Mouse (Mus musculus) limb, embryonic 14.5 days (tissue): Measurements from ENCODE around the gene Tmem229b. TPM values are rescaled to one million over a fixed set of nuclear protein-coding genes. Genes with fewer than 3 reads are reported as not detected.

ENCODE experiments used
- ATAC-seq: fragments of 200-750 bp; cut with Nextera tagmentation; 2 replicates; pipeline ENCODE4 v1.8.0; 2017; ENCODE audit warnings: low read depth, moderate number of reproducible peaks, moderate TSS enrichment; ENCODE audit not compliant: low FRiP score
- DNase-seq: peaks from one replicate; pipeline ENCODE4 v3.0.0-alpha.2; 2015; ENCODE audit warnings: low spot score
- H3K27ac ChIP-seq: fragments of 300-500 bp; sonication (generic); replicated peaks from 2 replicates; pipeline ENCODE4 v1.5.1; 2014; ENCODE audit warnings: low read depth, mild to moderate bottlenecking, low read length, moderate library complexity, mixed read lengths
- H3K27me3 ChIP-seq: fragments of 300-500 bp; sonication (generic); 2 replicates; pipeline ENCODE4 v1.6.1; 2014; ENCODE audit warnings: low read length, mixed read lengths; ENCODE audit not compliant: control insufficient read depth, insufficient read depth
- H3K36me3 ChIP-seq: fragments of 300-500 bp; sonication (generic); 2 replicates; pipeline ENCODE4 v1.6.1; 2014; ENCODE audit warnings: mild to moderate bottlenecking, low read length, moderate library complexity, mixed read lengths; ENCODE audit not compliant: control insufficient read depth, insufficient read depth
- H3K4me1 ChIP-seq: fragments of 300-500 bp; sonication (generic); 2 replicates; pipeline ENCODE4 v1.6.1; 2014; ENCODE audit warnings: antibody characterized with exemption, low read length, mixed read lengths; ENCODE audit not compliant: control insufficient read depth, insufficient read depth
- H3K4me2 ChIP-seq: fragments of 300-500 bp; sonication (generic); replicated peaks from 2 replicates; pipeline ENCODE4 v1.6.1; 2014; ENCODE audit warnings: low read depth, mild to moderate bottlenecking, low read length, moderate library complexity; ENCODE audit not compliant: severe bottlenecking
- H3K4me3 ChIP-seq: fragments of 300-500 bp; sonication (generic); replicated peaks from 2 replicates; pipeline ENCODE4 v1.5.1; 2014; ENCODE audit warnings: low read length
- H3K9ac ChIP-seq: fragments of 300-500 bp; sonication (generic); 2 replicates; pipeline ENCODE4 v1.6.1; 2014; ENCODE audit warnings: mild to moderate bottlenecking, low read depth, low read length, moderate library complexity; ENCODE audit not compliant: severe bottlenecking
- H3K9me3 ChIP-seq: fragments of 300-500 bp; sonication (generic); 2 replicates; pipeline ENCODE4 v1.6.1; 2016; ENCODE audit warnings: low read length; ENCODE audit not compliant: control insufficient read depth
- POLR2A ChIP-seq: fragments of 200-500 bp; IDR thresholded peaks from 2 replicates; pipeline ENCODE4 v1.8.0; 2012; ENCODE audit warnings: inconsistent platforms, mild to moderate bottlenecking, moderate library complexity, borderline replicate concordance; ENCODE audit not compliant: insufficient read depth, insufficient read length; ENCODE audit errors: extremely low read depth
- WGBS: fragments of 180-500 bp; shearing (Covaris S2); extraction: QIAGEN DNeasy Blood & Tissue Kit; methylation state at CpG from one replicate; pipeline ENCODE4 v1.1.7; 2014; 5-methylcytosine and 5-hydroxymethylcytosine counted together
- polyA plus RNA-seq, 2 experiments: library from polyadenylated mRNA; depleted of rRNA in 1 of 2; stranded (reverse) in 1 of 2; unstranded in 1 of 2; fragments of >200 nt; fragmentation: Nextera tagmentation in 1 of 2; extraction: Ambion mirVana in 1 of 2; gene quantifications; 2 replicates each; pipeline versions ENCODE4 v1.2.1 to v1.2.3; 2012 to 2014

The Tmem229b gene
- polyA plus RNA-seq, 2 experiments = 7.3 to 7.4 TPM

GRCm38 (mm10) chr12:78987581-78988081 lies 19.8 kb downstream of the Tmem229b start:
- H3K27ac ChIP-seq = no peak overlapping the region
- DNase-seq = no peak
- no peak for ATAC-seq
- H3K9me3 ChIP-seq = no peaks in the 10 kb centered on the region
- no peak overlapping the region for H3K9ac ChIP-seq
- no peaks in the 10 kb centered on the region for H3K4me1 ChIP-seq
- 43% methylated on average over 9 of the region's 9 CpGs for WGBS
- H3K4me2 ChIP-seq = no peak overlapping the region
- no peaks in the 10 kb centered on the region for H3K27me3 ChIP-seq
- no peaks in the 10 kb centered on the region for H3K36me3 ChIP-seq
- no peak for TF ChIP-seq POLR2A
- no peak overlapping the region for H3K4me3 ChIP-seq

- Histone ChIP-seq H3K4me1 (no peaks in the 10 kb centered on the region), H3K9ac (no peak overlapping the region), H3K27ac (no peak overlapping the region), H3K36me3 (no peaks in the 10 kb centered on the region), H3K9me3 (no peaks in the 10 kb centered on the region), H3K4me2 (no peak overlapping the region), H3K4me3 (no peak overlapping the region), H3K27me3 (no peaks in the 10 kb centered on the region)
- 50% methylated on average over 3 of the region's 3 CpGs for WGBS
- ATAC-seq (no peak), DNase-seq (peak; percentile 39)
- no peak for TF ChIP-seq POLR2A
These were observed 23.4 kb downstream of the Tmem229b start for GRCm38 (mm10) chr12:78984035-78984432.

GRCm38 (mm10) chr12:78983296-78984034 lies 24.0 kb downstream of the Tmem229b start:
- H3K4me3 ChIP-seq = no peak overlapping the region
- no peak overlapping the region for H3K9ac ChIP-seq
- ATAC-seq (no peak), DNase-seq (no peak)
- H3K9me3 ChIP-seq = no peaks in the 10 kb centered on the region
- no peaks in the 10 kb centered on the region for H3K27me3 ChIP-seq
- no peaks in the 10 kb centered on the region for H3K36me3 ChIP-seq
- no peaks in the 10 kb centered on the region for H3K4me1 ChIP-seq
- no peak for TF ChIP-seq POLR2A
- H3K27ac ChIP-seq = no peak overlapping the region
- WGBS = 75% methylated on average over 9 of the region's 9 CpGs
- H3K4me2 ChIP-seq = no peak overlapping the region

GRCm38 (mm10) chr12:78981938-78982825 lies 25.2 kb downstream of the Tmem229b start:
- DNase-seq (no peak), ATAC-seq (no peak)
- TF ChIP-seq POLR2A = no peak
- H3K36me3 ChIP-seq = no peaks in the 10 kb centered on the region
- H3K9ac ChIP-seq = no peak overlapping the region
- no peak overlapping the region for H3K27ac ChIP-seq
- no peak overlapping the region for H3K4me3 ChIP-seq
- H3K27me3 ChIP-seq = no peaks in the 10 kb centered on the region
- H3K4me2 ChIP-seq = no peak overlapping the region
- H3K9me3 ChIP-seq = no peaks in the 10 kb centered on the region
- WGBS = 67% methylated on average over 9 of the region's 9 CpGs
- H3K4me1 ChIP-seq = no peaks in the 10 kb centered on the region

GRCm38 (mm10) chr12:78981131-78981530 lies 26.3 kb downstream of the Tmem229b start:
- Histone ChIP-seq H3K36me3 (no peaks in the 10 kb centered on the region), H3K4me2 (no peak overlapping the region), H3K9me3 (no peaks in the 10 kb centered on the region), H3K27me3 (no peaks in the 10 kb centered on the region), H3K9ac (no peak overlapping the region), H3K4me3 (no peak overlapping the region), H3K4me1 (no peaks in the 10 kb centered on the region), H3K27ac (no peak overlapping the region)
- DNase-seq (no peak), ATAC-seq (no peak)
- WGBS = 92% methylated on average over 2 of the region's 2 CpGs
- no peak for TF ChIP-seq POLR2A
